Mouse (Mus musculus) layer of hippocampus, postnatal 25 days (tissue): ENCODE measurements around the gene Bik. TPM values are rescaled to one million over a fixed set of nuclear protein-coding genes. Genes with fewer than 3 reads are reported as not detected.

Source experiments
- DNase-seq, 2 experiments: peaks; one replicate each; pipeline ENCODE4 v3.0.0; 2022; ENCODE audit warnings: mixed read lengths in 2 of 2, low spot score in 1 of 2; ENCODE audit errors: extremely low spot score in 1 of 2
- total RNA-seq, 2 experiments: library from RNA; stranded (reverse); gene quantifications; 2 replicates each; pipeline ENCODE4 v1.2.3; 2021

The Bik gene
- total RNA-seq, 2 experiments from 2014 or later: not detected

- DNase-seq: peak; percentile 84 to 87
These were observed 15.8 kb upstream of the Bik start, which contains the start of gene Ttll1 for GRCm38 (mm10) chr15:83510805-83511405. Gene Ttll1 (minus strand): TSS chr15:83510893.

- no peak for DNase-seq
These were observed 14.0 kb upstream of the Bik start for GRCm38 (mm10) chr15:83512489-83513281.

- no peak for DNase-seq
These were observed 11.6 kb upstream of the Bik start for GRCm38 (mm10) chr15:83515018-83515417.

GRCm38 (mm10) chr15:83518215-83519048 lies 8.2 kb upstream of the Bik start:
- DNase-seq: peak; percentile 37 to 48

- DNase-seq: no peak
These were observed 5.7 kb upstream of the Bik start for GRCm38 (mm10) chr15:83520861-83521382.

- DNase-seq: no peak
These were observed 3.5 kb upstream of the Bik start for GRCm38 (mm10) chr15:83523196-83523595.

GRCm38 (mm10) chr15:83523638-83524332 lies 2.9 kb upstream of the Bik start:
- no peak for DNase-seq

- DNase-seq: no peak
These were observed 2.3 kb upstream of the Bik start for GRCm38 (mm10) chr15:83524333-83524729.

GRCm38 (mm10) chr15:83527092-83527437 lies 403 bp downstream of the Bik start:
- DNase-seq: no peak

- no peak for DNase-seq
These were observed 1.1 kb downstream of the Bik start for GRCm38 (mm10) chr15:83527747-83528146.

- no peak for DNase-seq
These were observed 2.2 kb downstream of the Bik start for GRCm38 (mm10) chr15:83528892-83529291.

- DNase-seq: no peak
These were observed 3.1 kb downstream of the Bik start for GRCm38 (mm10) chr15:83529765-83530164.

- no peak for DNase-seq
These were observed 3.6 kb downstream of the Bik start for GRCm38 (mm10) chr15:83530233-83530632.

GRCm38 (mm10) chr15:83530688-83531087 lies 4.0 kb downstream of the Bik start:
- DNase-seq: no peak

GRCm38 (mm10) chr15:83531961-83532469 lies 5.4 kb downstream of the Bik start:
- DNase-seq: no peak

GRCm38 (mm10) chr15:83532606-83533005 lies 5.9 kb downstream of the Bik start:
- no peak for DNase-seq

GRCm38 (mm10) chr15:83534960-83535889 lies 8.6 kb downstream of the Bik start:
- DNase-seq: no peak

- DNase-seq: no peak
These were observed 9.2 kb downstream of the Bik start for GRCm38 (mm10) chr15:83535890-83536231.

- DNase-seq: no peak
These were observed 12.2 kb downstream of the Bik start for GRCm38 (mm10) chr15:83538855-83539254.
